Mouse (Mus musculus): ENCODE results near the gene Krtap5-4.
"Not testable (repeated sequence)": the region's sequence is repeated elsewhere in the genome, so short reads cannot be mapped to it uniquely, and the experiment has no call there.

Krtap5-4 gene

DNA sequence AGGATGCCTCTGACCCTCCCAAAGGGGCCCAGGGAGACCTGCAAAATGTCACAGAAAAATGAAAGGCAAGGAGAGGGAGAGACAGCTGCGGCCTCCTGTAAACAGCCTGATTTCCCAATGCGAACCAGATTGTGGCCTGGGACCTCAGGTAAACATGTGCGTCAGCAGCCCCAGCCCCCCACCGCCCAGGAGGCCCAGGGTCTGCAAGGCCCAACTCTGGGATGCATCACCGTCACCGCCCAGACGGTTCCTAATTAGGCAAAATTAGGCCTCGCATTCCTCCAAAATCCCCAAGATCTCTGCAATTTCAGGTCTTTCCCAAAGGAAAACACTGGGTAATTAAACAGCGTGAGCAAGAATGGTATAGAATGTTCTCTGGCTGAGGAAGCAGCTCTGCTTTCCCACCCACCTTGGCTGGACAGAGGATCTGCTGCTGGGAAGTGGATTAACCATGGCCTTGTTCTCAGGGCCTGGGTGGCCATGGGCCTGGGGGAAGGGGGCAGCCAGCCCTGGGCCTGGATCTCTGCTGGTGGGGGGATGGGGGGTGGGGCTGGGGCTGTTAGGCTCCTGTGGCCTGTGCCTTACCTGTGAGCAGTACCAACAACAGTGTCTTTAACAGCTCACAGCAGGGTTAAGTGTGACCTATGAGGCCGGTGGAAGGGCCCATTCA is 18.4 kb downstream of the Krtap5-4 start:
- not testable (repeated sequence) for DNase-seq (ENCODE audit: extremely low spot score, low spot score)

DNA sequence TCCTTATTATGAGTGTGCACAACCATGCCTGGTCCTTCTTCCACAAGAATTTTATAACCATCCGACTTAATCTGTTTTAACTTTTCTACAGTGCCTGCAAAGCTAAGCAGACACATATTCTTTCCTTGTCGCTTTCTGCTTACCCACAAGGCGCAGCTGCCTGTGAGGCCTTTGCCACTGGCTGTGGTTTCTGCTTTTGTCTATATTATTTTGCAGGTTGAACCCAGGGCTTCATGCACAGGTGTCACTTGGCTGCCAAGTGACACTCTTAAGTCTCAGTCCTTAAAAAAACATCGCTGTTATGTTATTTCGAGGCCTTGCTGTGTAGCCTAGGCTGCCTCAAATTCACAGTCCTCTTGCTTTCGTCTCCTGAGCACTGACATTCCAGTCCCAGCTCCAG is 19.3 kb downstream of the Krtap5-4 start:
- no peak for DNase-seq (ENCODE audit: extremely low spot score, low spot score)

DNA sequence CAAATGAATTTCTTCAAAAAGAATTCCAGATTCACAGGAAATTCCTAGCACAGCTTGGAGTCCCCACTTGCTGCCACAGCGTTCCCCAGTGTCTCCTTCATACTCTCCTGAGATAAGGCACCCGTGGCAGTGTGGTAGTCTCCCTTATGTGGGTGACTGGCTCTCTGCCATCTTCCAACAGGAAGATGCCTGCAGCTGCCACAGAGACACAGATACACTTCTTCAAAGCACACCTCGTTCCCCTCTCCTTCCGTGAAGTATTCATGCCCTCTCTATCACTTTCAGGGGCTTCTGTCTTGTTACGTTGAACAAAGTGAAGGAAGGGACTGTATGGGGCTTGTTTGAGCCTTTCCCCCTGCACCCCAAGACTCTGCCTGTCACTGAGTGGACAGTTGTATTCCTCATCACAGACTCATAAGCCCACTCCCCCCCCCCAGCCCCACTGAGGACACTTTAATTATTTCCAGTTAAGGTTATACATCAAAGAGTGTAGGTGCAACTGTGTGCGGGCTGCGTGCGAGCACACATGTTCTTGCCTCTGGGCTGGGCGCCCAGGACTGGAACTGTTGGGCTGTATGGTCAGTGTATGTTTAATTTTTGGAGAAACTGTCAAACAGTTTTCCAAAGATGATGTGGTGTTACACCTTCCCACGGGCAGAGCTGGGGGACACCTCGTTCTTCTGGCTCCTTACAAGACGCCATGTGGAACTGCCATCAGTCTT is 20.2 kb downstream of the Krtap5-4 start:
- no peak for DNase-seq (ENCODE audit: extremely low spot score, low spot score)

DNA sequence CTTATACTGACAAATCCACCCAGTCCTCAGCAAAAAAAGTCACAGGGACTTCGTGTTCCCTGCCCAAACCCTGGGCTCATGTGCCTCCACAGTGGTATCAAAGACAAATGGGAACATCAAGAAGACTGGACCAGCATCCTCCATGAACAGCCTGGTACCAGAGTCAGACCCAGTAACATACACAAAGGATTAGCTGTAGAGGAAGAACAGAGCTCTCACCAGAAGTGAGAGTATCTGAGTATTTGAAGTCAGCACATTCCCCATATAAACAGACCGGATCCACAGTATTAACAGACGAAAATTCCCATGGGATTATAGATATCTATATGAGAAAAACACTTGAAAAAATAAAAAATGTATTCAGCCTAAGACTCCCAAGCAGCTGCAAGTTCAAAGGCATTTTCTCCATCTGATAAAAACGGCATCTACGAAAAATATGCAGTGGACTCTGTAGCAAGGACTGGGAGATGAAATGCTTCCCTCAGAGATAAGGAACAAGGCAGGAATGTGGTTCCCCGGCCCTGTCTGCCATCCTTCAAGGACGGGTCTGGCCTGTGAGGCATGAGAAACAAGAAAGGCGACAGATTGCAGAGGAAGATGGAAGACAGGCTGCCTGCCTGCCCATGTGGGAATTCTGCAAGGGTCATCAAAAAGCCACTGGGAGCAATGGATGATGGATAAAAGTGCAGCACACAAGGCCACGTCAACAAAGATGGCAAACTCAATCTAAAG is 23.5 kb downstream of the Krtap5-4 start:
- no peak for DNase-seq (ENCODE audit: extremely low spot score, low spot score)

DNA sequence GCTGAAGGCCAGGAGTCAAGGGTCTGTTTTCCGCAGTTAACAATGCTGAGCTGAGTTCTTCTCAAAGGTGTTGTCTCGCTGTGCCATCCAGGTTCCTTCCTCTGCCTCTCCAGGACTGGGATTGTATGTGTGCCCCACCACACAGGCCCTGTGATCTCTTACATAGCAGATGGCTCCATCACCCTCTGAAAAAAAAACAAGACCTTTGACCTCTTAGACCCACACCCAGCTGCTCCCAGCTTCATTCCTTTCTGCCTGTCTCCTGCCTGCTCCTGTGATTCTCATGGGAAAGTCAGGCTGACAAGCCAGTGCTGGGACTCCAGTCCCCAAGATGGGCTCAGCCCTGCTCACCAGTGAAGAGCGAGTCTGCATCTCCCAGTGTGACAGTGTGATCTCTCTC is 25.2 kb downstream of the Krtap5-4 start:
- no peak for DNase-seq (ENCODE audit: extremely low spot score, low spot score)

DNA sequence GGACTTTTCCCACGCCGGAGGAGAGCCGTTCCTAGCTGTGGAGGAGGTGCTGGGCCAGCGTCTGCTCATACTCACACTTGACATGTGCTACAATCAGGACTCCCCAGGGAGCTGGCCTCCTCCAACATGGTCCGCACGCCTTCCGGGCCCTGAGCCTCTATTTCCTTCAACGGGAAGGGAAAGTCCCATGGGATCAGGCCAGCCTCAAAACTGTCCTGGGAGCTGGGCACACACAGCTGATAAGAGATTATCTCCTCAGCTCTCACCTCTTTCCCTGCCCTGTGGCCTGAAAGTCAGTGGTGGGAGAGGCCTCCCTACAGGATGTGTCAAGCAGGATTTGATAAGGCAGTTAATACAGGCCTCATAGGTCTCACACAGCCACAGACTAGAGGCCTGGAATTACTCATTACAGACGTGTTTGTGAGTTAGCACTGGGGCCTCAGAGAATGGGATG is 26.9 kb downstream of the Krtap5-4 start:
- DNase-seq (ENCODE audit: extremely low spot score, low spot score): no peak

DNA sequence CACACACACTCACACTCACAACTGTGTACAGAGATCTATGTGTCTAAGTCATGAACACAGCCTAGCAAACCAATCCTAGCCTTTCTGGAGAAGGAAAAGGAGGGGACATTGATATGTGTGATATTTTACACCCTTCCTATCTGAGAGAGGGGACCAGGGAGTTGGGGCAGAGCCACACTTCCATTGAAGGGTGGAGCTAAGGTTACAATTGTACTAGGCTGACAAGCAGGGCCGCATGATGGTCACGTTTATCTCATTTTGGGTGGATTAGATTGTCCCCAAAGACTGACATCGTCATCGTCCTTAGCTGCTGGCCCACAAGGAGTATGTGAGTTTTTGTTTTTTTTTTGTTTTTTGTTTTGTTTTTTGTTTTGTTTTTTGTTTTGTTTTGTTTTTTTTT is 27.9 kb downstream of the Krtap5-4 start:
- DNase-seq (ENCODE audit: extremely low spot score, low spot score): no peak

DNA sequence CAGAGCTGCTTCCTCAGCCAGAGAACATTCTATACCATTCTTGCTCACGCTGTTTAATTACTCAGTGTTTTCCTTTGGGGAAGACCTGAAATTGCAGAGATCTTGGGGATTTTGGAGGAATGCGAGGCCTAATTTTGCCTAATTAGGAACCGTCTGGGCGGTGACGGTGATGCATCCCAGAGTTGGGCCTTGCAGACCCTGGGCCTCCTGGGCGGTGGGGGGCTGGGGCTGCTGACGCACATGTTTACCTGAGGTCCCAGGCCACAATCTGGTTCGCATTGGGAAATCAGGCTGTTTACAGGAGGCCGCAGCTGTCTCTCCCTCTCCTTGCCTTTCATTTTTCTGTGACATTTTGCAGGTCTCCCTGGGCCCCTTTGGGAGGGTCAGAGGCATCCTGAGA is 29.4 kb downstream of the Krtap5-4 start:
- DNase-seq (ENCODE audit: extremely low spot score, low spot score): not testable (repeated sequence)

DNA sequence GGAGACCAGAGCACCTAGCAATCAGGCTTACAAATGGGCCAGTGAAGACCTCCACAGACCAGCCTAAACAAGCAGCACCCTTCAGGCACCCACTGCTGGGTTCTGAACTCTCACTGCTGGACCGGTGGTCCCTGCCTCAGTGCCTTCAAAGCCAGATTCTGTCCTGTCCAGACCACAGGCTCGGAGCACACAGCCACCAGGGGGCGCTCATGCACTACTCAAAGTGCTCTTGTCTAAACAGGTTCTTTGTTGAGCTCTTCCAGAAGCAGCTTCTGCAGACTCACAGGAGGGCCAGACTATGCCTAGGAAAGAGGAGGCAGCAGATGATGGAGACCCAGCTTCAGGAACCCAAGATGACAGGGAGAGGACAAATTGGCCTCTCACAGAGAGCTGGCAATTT is 30.9 kb downstream of the Krtap5-4 start:
- peak; percentile 95 for DNase-seq (ENCODE audit: extremely low spot score, low spot score)

DNA sequence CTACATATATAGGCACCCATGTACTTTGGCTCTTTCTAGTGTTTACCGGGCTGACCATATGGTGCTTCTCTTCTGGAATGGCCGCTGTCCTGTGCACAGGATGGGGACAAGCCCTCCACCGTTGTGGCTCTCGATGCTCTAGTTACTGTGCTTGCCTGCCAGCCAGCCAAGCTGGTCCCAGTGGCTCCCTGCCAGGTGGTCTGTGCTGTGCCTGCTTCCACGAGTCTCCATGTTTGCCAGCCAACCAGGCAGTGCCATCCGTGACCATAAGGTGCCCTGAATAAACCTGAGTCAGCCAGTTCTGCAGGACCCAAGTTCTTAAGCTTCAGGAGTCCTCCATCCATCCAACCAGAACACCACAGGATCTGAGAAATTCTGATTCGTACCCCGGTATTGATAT is 31.8 kb downstream of the Krtap5-4 start:
- no peak for DNase-seq (ENCODE audit: extremely low spot score, low spot score)

DNA sequence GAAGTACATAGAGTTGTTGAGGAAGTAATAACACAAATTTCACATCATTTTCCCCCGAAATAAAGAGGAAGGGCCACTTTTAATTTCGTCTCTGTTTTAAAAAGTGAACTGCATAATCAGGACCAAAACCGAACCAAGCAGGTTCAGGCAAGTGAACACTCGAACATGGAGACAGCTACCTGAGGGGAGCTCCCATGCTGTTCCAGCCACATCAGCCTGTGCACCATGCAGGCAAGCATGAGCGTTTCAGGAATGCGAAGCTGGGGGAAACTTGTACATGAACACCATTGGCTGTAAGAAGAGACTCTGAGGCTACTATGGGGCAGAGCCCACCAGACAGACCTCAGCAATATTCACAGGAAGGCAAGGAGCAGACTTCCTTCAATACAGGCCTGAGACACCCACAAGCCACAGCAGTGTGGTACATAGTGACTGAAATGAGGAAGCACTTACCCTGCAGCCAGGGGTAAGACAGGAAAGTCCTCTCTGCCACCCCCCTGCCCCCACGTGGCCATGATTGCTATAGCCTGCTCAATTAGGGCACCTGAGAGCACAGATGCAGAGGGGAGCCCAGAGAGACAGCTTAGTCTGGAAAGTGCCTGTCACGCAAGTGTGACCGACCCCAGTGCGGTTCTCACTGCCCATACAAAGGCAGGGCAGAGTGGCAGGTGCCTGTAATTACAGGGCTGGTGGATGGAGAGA is 37.1 kb downstream of the Krtap5-4 start:
- DNase-seq (ENCODE audit: extremely low spot score, low spot score): no peak

DNA sequence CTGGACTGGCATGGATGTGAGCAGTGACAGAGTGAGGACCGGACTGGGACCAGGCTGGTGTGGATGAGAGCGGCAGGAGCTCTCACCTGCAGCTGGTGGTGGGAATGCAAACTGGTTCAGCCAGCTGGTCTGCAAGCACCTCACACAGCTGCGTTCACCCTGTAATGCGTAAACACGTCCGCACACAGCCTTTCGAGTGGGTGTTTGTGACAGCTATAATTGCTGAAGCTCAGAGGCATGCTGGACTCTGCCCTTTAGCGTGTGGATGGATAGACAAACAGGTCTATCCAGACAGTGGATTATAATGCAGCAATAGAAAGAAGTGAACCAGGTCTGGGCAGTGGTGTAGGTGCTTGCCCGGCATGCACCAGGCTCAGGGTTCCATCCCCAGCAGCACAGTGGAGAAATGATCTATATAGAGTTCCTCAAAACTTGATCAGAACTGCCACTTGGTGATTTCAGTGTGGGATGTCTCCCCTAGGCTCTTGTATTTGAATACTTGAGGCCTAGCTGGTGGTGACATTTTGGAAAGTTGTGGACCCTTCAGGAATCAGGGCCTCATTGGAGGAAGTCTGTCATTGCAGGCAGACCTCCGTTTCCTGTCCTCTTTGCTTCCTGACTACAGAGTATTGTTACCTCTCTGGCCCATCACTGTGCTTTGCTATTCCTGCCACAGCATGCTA is 38.4 kb downstream of the Krtap5-4 start:
- DNase-seq (ENCODE audit: extremely low spot score, low spot score): no peak

DNA sequence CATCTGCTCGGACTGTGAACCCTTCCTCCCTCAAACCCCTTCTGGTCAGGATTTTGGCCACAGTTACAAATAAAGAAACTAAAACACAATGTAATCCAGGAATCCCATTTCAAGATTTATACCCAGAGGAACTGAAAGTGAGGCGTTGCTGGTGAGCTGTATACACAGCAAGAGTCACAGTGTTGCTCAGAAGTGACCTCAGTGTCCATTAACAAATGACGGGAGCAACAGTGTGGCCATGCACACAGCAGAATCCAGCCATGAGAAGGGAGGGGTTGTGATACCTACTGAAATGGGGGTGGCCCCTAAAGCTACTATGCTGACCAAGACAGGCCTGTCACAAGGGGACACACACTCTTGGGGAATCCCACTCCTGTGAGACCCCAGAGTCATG is 38.9 kb downstream of the Krtap5-4 start:
- no peak for DNase-seq (ENCODE audit: extremely low spot score, low spot score)

DNA sequence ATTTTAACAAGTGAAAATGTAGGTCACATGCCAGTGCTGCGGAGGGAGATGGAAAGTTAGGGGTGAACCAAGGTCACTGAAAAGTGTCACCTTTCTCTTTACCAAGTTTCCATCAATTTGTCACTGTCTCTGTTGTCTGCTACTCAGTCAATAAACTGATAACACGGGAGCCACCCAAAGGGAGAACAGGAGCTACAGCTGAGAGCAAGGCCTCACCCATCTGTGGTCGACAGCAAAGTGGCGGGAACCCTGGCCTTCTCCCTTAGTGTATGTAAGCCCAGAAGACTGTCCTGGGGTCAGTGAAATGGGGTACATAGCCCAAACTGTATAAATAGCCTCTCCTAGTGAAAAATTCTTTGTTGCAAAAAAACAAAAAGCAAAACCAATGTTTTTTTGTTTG is 44.2 kb downstream of the Krtap5-4 start:
- DNase-seq (ENCODE audit: extremely low spot score, low spot score): no peak

DNA sequence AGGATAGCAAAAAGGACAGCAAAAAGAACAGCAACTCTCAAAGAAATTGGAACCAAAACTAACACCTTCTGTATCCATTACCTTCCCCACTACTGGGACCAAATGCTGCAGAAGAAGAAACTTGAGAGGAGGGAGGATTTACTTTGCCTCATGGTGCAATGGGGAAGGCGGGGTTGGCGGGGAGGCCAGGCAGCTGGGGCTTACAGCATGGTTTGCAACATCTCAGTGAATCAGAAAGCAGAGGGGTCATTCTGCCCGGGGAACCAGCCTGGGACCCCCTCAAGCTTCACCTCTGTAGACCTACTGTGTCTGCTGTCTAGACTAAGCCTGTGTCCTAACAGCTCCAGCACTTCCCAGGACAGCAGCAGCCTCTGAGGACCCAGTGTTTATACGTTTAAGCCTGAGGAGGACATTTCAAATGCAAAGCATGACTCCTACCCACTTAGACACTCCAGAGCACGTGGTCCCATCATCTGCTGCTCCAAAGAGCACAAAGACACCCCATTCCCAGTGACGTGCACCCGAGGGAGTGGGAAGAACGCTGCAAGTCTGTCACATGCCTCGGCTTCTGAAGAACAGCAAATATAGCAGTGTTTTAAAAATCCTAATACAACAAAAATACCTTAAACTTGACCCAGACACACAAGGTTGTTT is 46.1 kb downstream of the Krtap5-4 start:
- DNase-seq (ENCODE audit: extremely low spot score, low spot score): no peak

DNA sequence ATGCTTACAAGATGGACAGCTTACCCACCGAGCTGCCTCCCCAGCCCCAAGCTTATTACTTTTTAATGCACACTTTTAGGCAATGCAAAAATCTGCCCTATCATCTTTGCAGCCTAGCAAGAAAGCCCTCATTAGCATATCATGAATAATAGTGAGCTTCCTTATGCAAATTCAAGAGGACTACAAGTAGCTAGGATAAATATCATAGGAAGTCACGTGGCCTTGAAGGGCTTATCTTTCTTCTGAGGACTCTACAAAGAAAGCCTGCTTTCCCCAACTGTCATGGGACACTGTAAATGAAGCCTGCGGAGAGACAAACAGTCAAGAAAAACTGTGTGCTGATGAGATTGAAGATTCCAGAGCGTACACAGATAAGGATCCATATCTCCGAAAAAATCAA is 48.2 kb downstream of the Krtap5-4 start:
- DNase-seq (ENCODE audit: extremely low spot score, low spot score): no peak

DNA sequence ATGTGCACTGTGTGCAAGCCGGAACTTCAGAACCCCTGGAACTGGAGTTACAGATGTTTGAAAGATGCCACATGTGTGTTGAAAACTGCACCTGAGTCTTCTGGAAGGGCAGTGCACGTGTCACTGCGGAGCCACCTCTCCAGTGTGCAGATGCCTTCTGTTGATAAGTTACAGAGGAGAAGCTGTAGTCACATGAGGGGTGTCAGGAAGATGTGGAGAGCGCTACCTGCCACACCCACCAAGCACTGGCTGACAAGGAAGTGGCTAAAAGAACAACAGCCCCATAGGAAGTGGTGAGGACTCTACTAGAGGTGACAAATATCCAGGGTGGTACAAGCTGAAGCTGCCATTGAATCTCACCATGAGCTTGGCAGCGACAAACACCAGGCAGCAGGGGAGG is 50.5 kb downstream of the Krtap5-4 start:
- no peak for DNase-seq (ENCODE audit: extremely low spot score, low spot score)

Measured in neural tube, embryonic 10.5 days (tissue).